Mouse (Mus musculus) forebrain, embryonic 11.5 days (tissue): ENCODE results near the gene Pcnx. TPM values are rescaled to one million over a fixed set of nuclear protein-coding genes. Genes with fewer than 3 reads are reported as not detected.

ENCODE experiments used
- ATAC-seq: fragments of 200-750 bp; cut with Nextera tagmentation; replicated peaks from 2 replicates; pipeline ENCODE4 v1.8.0; 2017; ENCODE audit warnings: moderate TSS enrichment; ENCODE audit not compliant: low FRiP score
- DNase-seq: peaks from one replicate; pipeline ENCODE4 v3.0.0-alpha.2; 2017; ENCODE audit warnings: low spot score
- H3K27ac ChIP-seq: fragments of 300-500 bp; sonication (generic); 2 replicates; pipeline ENCODE4 v1.5.1; 2014; ENCODE audit warnings: low read depth, low read length
- H3K27me3 ChIP-seq: fragments of 300-500 bp; sonication (generic); 2 replicates; pipeline ENCODE4 v1.6.1; 2014; ENCODE audit warnings: mild to moderate bottlenecking, low read length, mixed read lengths; ENCODE audit not compliant: control insufficient read depth, insufficient read depth
- H3K36me3 ChIP-seq: fragments of 300-500 bp; sonication (generic); 2 replicates; pipeline ENCODE4 v1.6.1; 2014; ENCODE audit warnings: mild to moderate bottlenecking, low read length, moderate library complexity, mixed read lengths; ENCODE audit not compliant: control insufficient read depth, insufficient read depth
- H3K4me1 ChIP-seq: fragments of 300-500 bp; sonication (generic); replicated peaks from 2 replicates; pipeline ENCODE4 v1.6.1; 2014; ENCODE audit warnings: low read length, mixed read lengths; ENCODE audit not compliant: control insufficient read depth, insufficient read depth
- H3K4me2 ChIP-seq: fragments of 300-500 bp; sonication (generic); 2 replicates; pipeline ENCODE4 v1.6.1; 2014; ENCODE audit warnings: low read depth, mild to moderate bottlenecking, low read length, moderate library complexity, mixed read lengths; ENCODE audit not compliant: severe bottlenecking
- H3K4me3 ChIP-seq: fragments of 300-500 bp; sonication (generic); 2 replicates; pipeline ENCODE4 v1.5.1; 2014; ENCODE audit warnings: low read depth, low read length
- H3K9ac ChIP-seq: fragments of 300-500 bp; sonication (generic); 2 replicates; pipeline ENCODE4 v1.6.1; 2014; ENCODE audit warnings: low read length
- H3K9me3 ChIP-seq: fragments of 300-500 bp; sonication (generic); 2 replicates; pipeline ENCODE4 v1.6.1; 2016; ENCODE audit warnings: low read length, mixed read lengths; ENCODE audit not compliant: control insufficient read depth
- WGBS: fragments of 180-500 bp; shearing (Covaris S2); extraction: QIAGEN DNeasy Blood & Tissue Kit; methylation state at CpG from one replicate; pipeline ENCODE4 v1.1.7; 2014; 5-methylcytosine and 5-hydroxymethylcytosine counted together
- polyA plus RNA-seq: library from polyadenylated mRNA; unstranded; fragments of >200 nt; fragmentation: Nextera tagmentation; extraction: Ambion mirVana; gene quantifications from 2 replicates; pipeline ENCODE4 v1.2.1, GENCODE M21; 2014

The Pcnx gene
- polyA plus RNA-seq, 1 experiment from 2014 or later = 14.6 TPM

GRCm38 (mm10) chr12:81844981-81845380, 14.8 kb upstream of the Pcnx start:
- Histone ChIP-seq H3K4me1 (no peaks in the 10 kb centered on the region; the same call in 1 of the 2 replicates), H3K4me3 (no peak overlapping the region), H3K4me2 (peak overlapping the region; percentile 35), H3K9me3 (no peaks in the 10 kb centered on the region), H3K27me3 (no peaks in the 10 kb centered on the region), H3K36me3 (no peaks in the 10 kb centered on the region), H3K9ac (peak overlapping the region; percentile 23; the same call in 1 of the 2 replicates), H3K27ac (no peak overlapping the region)
- no peak; the same call in 1 of the 2 replicates for ATAC-seq
- 13% methylated on average over 14 of the region's 14 CpGs for WGBS
- no peak for DNase-seq

- WGBS = 82% methylated on average over 8 of the region's 8 CpGs
- Histone ChIP-seq H3K4me1 (no peaks in the 10 kb centered on the region; the same call in 1 of the 2 replicates), H3K4me2 (no peak overlapping the region), H3K27ac (no peak overlapping the region), H3K4me3 (no peak overlapping the region), H3K9ac (no peak overlapping the region), H3K36me3 (no peaks in the 10 kb centered on the region), H3K27me3 (no peaks in the 10 kb centered on the region), H3K9me3 (no peaks in the 10 kb centered on the region)
- no peak for DNase-seq
- no peak for ATAC-seq
Measured at GRCm38 (mm10) chr12:81849629-81850028, 10.2 kb upstream of the Pcnx start.

GRCm38 (mm10) chr12:81852551-81852950, 7.3 kb upstream of the Pcnx start:
- H3K4me2 ChIP-seq = no peak overlapping the region
- 91% methylated on average over 2 of the region's 2 CpGs for WGBS
- ATAC-seq = no peak

GRCm38 (mm10) chr12:81852977-81853376, 6.8 kb upstream of the Pcnx start:
- Histone ChIP-seq H3K27ac (no peak overlapping the region), H3K4me1 (no peaks in the 10 kb centered on the region), H3K4me2 (no peak overlapping the region), H3K4me3 (no peak overlapping the region), H3K9me3 (no peaks in the 10 kb centered on the region), H3K27me3 (no peaks in the 10 kb centered on the region), H3K9ac (no peak overlapping the region), H3K36me3 (no peaks in the 10 kb centered on the region)
- no peak for ATAC-seq
- DNase-seq = no peak
- WGBS = 90% methylated on average over 14 of the region's 14 CpGs

More at GRCm38 (mm10) chr12:81852551-81852950, 7.3 kb upstream of the Pcnx start:
- no peak for DNase-seq
- Histone ChIP-seq H3K9ac (no peak overlapping the region), H3K4me3 (no peak overlapping the region), H3K27me3 (no peaks in the 10 kb centered on the region), H3K9me3 (no peaks in the 10 kb centered on the region), H3K27ac (no peak overlapping the region), H3K4me1 (no peaks in the 10 kb centered on the region), H3K36me3 (no peaks in the 10 kb centered on the region)

GRCm38 (mm10) chr12:81853543-81853942, 6.3 kb upstream of the Pcnx start:
- Histone ChIP-seq H3K9ac (no peak overlapping the region), H3K4me2 (no peak overlapping the region), H3K27ac (no peak overlapping the region), H3K27me3 (no peaks in the 10 kb centered on the region), H3K9me3 (no peaks in the 10 kb centered on the region), H3K36me3 (no peaks in the 10 kb centered on the region), H3K4me3 (no peak overlapping the region), H3K4me1 (no peaks in the 10 kb centered on the region)
- 90% methylated on average over 8 of the region's 9 CpGs for WGBS
- no peak for ATAC-seq
- DNase-seq = no peak

GRCm38 (mm10) chr12:81855031-81855430, 4.8 kb upstream of the Pcnx start:
- Histone ChIP-seq H3K27ac (no peak overlapping the region), H3K27me3 (no peaks in the 10 kb centered on the region), H3K9ac (no peak overlapping the region), H3K36me3 (no peaks in the 10 kb centered on the region), H3K4me1 (no peaks in the 10 kb centered on the region), H3K9me3 (no peaks in the 10 kb centered on the region), H3K4me3 (no peak overlapping the region), H3K4me2 (no peak overlapping the region)
- WGBS = 82% methylated on average over 8 of the region's 8 CpGs
- DNase-seq (no peak), ATAC-seq (no peak)

- Histone ChIP-seq H3K27me3 (no peaks in the 10 kb centered on the region), H3K4me1 (no peaks in the 10 kb centered on the region), H3K9ac (no peak overlapping the region), H3K4me2 (no peak overlapping the region), H3K36me3 (no peaks in the 10 kb centered on the region), H3K27ac (no peak overlapping the region), H3K9me3 (no peaks in the 10 kb centered on the region), H3K4me3 (no peak overlapping the region)
- WGBS = 42% methylated on average over 4 of the region's 4 CpGs
- no peak for ATAC-seq
- no peak for DNase-seq
Measured at GRCm38 (mm10) chr12:81856696-81857095, 3.1 kb upstream of the Pcnx start.

- WGBS = 35% methylated on average over 4 of the region's 4 CpGs
- no peak overlapping the region for H3K4me3 ChIP-seq
Measured at GRCm38 (mm10) chr12:81857251-81857650, 2.6 kb upstream of the Pcnx start.

GRCm38 (mm10) chr12:81857978-81858569, 1.7 kb upstream of the Pcnx start:
- H3K27ac ChIP-seq = no peak overlapping the region
- no peak overlapping the region for H3K9ac ChIP-seq
- H3K4me1 ChIP-seq = peaks cover 10% of the 10 kb centered on the region
- no peak overlapping the region for H3K4me3 ChIP-seq
- no peaks in the 10 kb centered on the region for H3K27me3 ChIP-seq
- ATAC-seq = no peak
- H3K4me2 ChIP-seq = no peak overlapping the region
- DNase-seq = no peak
- 71% methylated on average over 8 of the region's 8 CpGs for WGBS
- H3K36me3 ChIP-seq = no peaks in the 10 kb centered on the region
- no peaks in the 10 kb centered on the region for H3K9me3 ChIP-seq

More at GRCm38 (mm10) chr12:81857251-81857650, 2.6 kb upstream of the Pcnx start:
- Histone ChIP-seq H3K9me3 (no peaks in the 10 kb centered on the region), H3K27me3 (no peaks in the 10 kb centered on the region), H3K4me2 (no peak overlapping the region), H3K36me3 (no peaks in the 10 kb centered on the region), H3K27ac (no peak overlapping the region), H3K4me1 (peaks cover 4% of the 10 kb centered on the region), H3K9ac (no peak overlapping the region)
- ATAC-seq (no peak), DNase-seq (no peak)
